Mouse (Mus musculus) ES-Bruce4 (cell line): ENCODE results near the gene Nat8f2.

Source experiments
- EP300 ChIP-seq: IDR thresholded peaks from 2 replicates; pipeline ENCODE4 v1.6.1; 2011; ENCODE audit warnings: low read depth, low read length; ENCODE audit not compliant: insufficient read depth
- POLR2A ChIP-seq: IDR thresholded peaks from one replicate; pipeline ENCODE4 v1.8.1; 2011; ENCODE audit warnings: low read length; ENCODE audit not compliant: insufficient read depth

DNA sequence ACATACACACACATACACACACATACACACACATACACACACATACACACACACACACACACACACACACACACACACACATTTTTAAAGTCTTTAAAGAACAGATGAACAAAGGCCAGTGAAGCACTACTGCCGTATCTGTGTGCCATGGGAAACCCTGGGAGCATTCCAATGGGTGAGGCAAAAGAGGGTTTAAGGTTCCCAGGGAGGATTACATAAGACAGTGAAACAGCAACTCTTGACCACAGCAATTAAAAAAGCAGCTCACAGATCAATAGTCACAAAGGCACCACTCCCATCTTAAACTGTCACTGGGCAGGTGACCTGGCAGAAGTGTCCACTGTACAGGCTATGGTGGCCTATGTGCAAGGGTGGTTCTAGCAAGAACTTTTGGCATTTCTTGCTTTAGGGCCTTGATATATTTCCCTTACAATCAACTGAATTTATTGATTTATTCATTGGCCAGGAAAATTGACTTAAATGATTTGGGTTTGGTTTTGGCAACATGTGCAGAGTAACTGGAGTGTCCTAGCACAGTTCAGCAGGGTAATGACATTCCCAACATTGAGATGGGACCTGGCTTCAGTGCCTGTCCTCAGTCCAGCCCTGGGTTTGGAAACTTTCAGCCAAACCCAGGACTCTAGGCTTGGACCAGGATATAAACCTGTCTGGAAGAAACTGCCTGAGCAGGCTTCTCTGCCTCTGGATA, 45.4 kb downstream of the Nat8f2 start:
- TF ChIP-seq POLR2A (no peak), EP300 (no peak)
